Mouse (Mus musculus) frontal cortex, adult (tissue): ENCODE measurements around the gene Cd2.
A peak's percentile ranks its signal among the peaks of the same experiment; 100 is the strongest.

ENCODE experiments used
- ATAC-seq: cut with Nextera tagmentation; 2 replicates; pipeline ENCODE4 v1.9.2; 2017; ENCODE audit warnings: mild to moderate bottlenecking, moderate library complexity, mixed read lengths; ENCODE audit not compliant: low TSS enrichment

Gene Cd2

GRCm38 (mm10) chr3:101274794-101275193, 12.9 kb downstream of the Cd2 start:
- no peak for ATAC-seq

- ATAC-seq = no peak
These were observed 13.5 kb downstream of the Cd2 start for GRCm38 (mm10) chr3:101274041-101274770.

DNA sequence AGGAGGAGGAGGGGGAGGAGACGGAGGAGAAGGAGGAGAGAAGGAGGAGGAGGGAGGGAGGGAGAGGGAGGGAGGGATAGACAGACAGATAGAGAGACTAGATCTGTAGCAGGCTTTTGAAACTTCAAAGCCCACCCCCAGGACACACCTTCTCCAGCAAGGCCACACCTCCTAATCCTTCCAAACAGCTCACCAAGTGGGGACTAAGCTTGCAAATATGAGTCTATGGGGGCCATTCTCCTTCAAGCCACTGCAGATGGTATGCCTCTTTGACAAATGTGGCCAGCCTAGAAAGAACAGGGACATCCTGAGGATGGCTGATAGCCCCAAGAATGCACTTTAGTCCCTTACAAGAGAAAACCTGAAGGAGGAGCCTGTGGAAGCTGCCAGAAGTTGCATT, 15.6 kb downstream of the Cd2 start:
- no peak for ATAC-seq

- ATAC-seq = no peak
These were observed 16.9 kb downstream of the Cd2 start for GRCm38 (mm10) chr3:101270833-101271232.

- no peak for ATAC-seq
These were observed 19.4 kb downstream of the Cd2 start for GRCm38 (mm10) chr3:101268361-101268760.

GRCm38 (mm10) chr3:101265561-101266091, 22.1 kb downstream of the Cd2 start:
- no peak for ATAC-seq

DNA sequence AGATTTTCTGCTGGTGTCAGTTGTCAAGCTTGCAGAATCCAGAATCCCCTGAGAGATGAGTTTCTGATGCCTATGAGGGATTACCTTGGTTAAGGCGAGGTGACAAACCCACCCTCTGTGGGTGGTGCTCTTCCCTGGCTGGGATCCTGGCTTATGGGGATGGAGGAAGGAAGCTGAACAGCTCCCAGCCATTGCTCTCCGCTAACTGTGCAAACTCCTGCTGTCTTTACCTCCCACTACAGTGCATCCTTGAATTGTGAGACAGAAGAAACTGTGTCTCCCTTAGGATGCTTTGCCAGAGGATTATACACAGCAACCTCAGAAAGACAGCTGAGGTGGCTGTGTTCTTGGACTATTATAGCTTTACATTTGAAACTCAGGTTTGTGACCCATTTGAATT, 28.8 kb downstream of the Cd2 start:
- peak; percentile 79 for ATAC-seq

- no peak for ATAC-seq
These were observed 31.6 kb downstream of the Cd2 start for GRCm38 (mm10) chr3:101256090-101256489.

- ATAC-seq = no peak
These were observed 35.6 kb downstream of the Cd2 start for GRCm38 (mm10) chr3:101252141-101252540.

GRCm38 (mm10) chr3:101249846-101250245, 37.9 kb downstream of the Cd2 start:
- no peak for ATAC-seq

DNA sequence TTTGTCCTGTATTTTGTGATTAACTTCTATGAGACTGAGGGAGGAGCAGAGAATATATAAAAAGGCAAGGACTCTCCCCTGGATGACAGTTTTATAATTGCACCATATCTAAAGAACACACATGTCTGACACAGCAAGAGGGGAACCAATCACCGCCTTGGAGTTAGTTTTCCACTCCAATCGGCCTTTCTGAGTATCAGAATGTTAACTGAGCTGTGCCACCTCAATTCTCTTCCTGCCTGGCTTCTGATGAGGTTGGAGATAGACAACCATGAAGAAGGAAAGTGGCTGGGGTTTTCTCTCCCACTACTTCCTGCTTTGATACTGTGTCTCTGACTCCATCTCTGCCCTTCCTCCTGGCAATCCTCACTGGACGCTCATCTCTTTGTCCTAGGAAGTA, 42.5 kb downstream of the Cd2 start:
- ATAC-seq = no peak

DNA sequence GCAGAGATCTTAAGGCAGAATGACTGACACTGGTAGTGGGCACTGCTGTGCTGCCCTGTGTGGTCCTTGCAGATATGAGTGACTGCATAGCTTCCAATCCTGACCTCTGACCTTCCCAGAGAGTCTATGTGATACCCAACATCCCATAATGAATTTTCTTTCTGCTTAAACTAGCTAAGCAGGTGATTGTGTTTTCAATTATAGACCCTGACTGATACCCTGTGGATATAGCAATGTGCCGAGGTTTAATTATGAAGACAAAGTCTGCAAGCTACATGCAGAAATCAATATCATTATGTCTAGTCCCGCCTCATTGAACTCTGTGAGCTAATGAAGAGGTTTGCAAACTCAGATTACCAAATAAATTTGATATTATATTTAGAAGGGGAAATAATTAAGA, 44.7 kb downstream of the Cd2 start:
- no peak for ATAC-seq

DNA sequence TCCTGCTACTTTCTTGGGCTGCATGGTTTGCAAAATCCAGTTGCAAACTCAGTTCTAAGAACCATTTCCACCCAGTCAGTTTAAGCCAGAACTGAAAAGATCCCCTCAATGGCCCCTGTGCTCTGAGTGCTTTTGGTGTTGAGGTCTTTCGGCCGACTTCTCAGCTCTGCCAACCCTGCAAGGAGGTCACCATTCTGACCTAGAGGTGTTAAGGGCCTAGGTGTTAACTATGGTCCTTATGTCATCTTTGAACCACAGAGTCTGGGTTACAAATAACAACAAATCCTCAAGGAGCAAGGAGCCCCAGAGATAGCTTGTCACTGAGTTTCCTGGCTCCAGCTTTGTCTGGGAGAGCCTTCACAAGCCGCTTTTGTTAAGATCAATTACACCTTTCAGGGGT, 45.9 kb downstream of the Cd2 start:
- ATAC-seq = no peak

DNA sequence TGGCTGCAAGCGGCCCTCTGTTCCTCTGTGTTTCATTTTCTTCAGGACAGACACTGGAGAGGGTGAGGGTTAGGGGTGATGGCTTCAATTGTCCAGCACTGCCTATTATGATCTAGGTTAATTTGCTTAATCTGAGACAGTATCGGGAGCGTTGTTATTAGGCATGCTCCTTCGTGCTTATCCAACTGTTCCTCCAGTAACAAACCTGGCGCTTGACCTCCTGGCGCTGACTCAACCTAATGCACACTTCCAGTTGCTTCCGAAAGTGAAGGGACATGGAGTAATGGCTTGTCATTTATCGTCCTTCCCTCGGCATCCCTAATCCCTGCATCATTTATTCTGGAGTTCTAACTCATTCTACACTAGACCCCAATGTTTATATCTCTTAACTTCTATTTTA, 46.9 kb downstream of the Cd2 start:
- ATAC-seq = no peak

DNA sequence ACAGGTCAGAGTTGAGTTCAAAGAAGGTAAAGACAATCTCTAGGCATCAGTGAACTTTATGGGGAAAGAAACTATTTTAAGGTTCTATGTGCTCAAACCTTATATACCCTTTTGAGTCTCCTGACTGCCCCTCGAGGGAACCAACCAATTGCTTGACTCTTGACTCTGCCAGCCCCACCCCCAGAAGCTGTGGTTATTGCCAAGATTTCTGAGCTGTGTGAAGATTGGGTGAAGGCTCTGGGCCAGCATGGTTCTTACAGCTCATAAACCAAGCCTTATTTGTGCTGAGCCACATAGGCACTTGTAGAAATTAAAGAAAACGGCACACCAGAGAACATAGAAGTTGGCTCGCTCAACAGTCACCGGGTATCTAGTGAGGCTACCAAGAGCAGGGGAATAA, 48.5 kb downstream of the Cd2 start:
- no peak for ATAC-seq

- ATAC-seq = no peak
These were observed 49.0 kb downstream of the Cd2 start for GRCm38 (mm10) chr3:101238695-101239094.

GRCm38 (mm10) chr3:101236995-101237808, 50.5 kb downstream of the Cd2 start:
- ATAC-seq = no peak

- ATAC-seq = no peak
These were observed 51.5 kb downstream of the Cd2 start for GRCm38 (mm10) chr3:101236261-101236660.

- ATAC-seq = no peak
These were observed 52.4 kb downstream of the Cd2 start for GRCm38 (mm10) chr3:101235321-101235720.

DNA sequence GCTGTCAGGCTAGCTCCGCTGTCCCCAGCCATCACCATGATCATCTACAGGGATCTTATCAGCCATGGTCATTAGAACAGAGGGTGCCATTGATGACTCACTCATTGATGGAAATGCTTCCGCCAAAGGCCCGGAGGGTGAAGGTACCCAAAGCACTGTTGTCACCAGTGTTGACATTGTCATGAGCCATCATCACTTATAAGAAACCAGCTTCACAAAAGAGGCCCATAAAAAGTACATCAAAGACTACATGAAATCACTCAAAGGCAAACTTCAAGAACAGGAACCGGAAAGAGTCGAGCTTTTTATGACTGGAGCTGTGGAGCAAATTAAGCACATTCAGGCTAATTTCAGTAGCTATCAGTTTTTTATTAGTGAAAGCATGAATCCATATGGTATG, 54.3 kb downstream of the Cd2 start:
- ATAC-seq = no peak

- ATAC-seq = no peak
These were observed 55.2 kb downstream of the Cd2 start for GRCm38 (mm10) chr3:101232570-101232969.

- no peak for ATAC-seq
These were observed 57.5 kb downstream of the Cd2 start for GRCm38 (mm10) chr3:101230201-101230600.

- no peak for ATAC-seq
These were observed 58.2 kb downstream of the Cd2 start for GRCm38 (mm10) chr3:101229551-101229930.
